Mouse (Mus musculus) neural tube, embryonic 11.5 days (tissue): ENCODE results near the gene Kank2. TPM values are rescaled to one million over a fixed set of nuclear protein-coding genes. Genes with fewer than 3 reads are reported as not detected.

Source experiments
- ATAC-seq: fragments of 200-750 bp; cut with Nextera tagmentation; 2 replicates; pipeline ENCODE4 v1.8.0; 2017; ENCODE audit warnings: moderate number of reproducible peaks, mild to moderate bottlenecking, moderate TSS enrichment, moderate library complexity; ENCODE audit not compliant: insufficient read depth, low FRiP score, low TSS enrichment
- DNase-seq: peaks from one replicate; pipeline ENCODE4 v3.0.0-alpha.2; 2015; ENCODE audit warnings: low spot score
- H3K27ac ChIP-seq: fragments of 300-500 bp; sonication (generic); 2 replicates; pipeline ENCODE4 v1.5.1; 2014; ENCODE audit warnings: low read depth, mild to moderate bottlenecking, low read length
- H3K27me3 ChIP-seq: fragments of 300-500 bp; sonication (generic); 2 replicates; pipeline ENCODE4 v1.6.1; 2014; ENCODE audit warnings: mild to moderate bottlenecking, low read length, mixed read lengths; ENCODE audit not compliant: control insufficient read depth, insufficient read depth
- H3K36me3 ChIP-seq: fragments of 300-500 bp; sonication (generic); 2 replicates; pipeline ENCODE4 v1.6.1; 2014; ENCODE audit warnings: mild to moderate bottlenecking, low read length, moderate library complexity, mixed read lengths; ENCODE audit not compliant: control insufficient read depth, insufficient read depth
- H3K4me1 ChIP-seq: fragments of 300-500 bp; sonication (generic); 2 replicates; pipeline ENCODE4 v1.6.1; 2014; ENCODE audit warnings: low read length, mixed read lengths; ENCODE audit not compliant: control insufficient read depth, insufficient read depth
- H3K4me2 ChIP-seq: fragments of 300-500 bp; sonication (generic); 2 replicates; pipeline ENCODE4 v1.6.1; 2014; ENCODE audit warnings: low read depth, mild to moderate bottlenecking, moderate library complexity
- H3K4me3 ChIP-seq: fragments of 300-500 bp; sonication (generic); 2 replicates; pipeline ENCODE4 v1.5.1; 2014; ENCODE audit warnings: low read depth, low read length
- H3K9ac ChIP-seq: fragments of 300-500 bp; sonication (generic); 2 replicates; pipeline ENCODE4 v1.6.1; 2014; ENCODE audit warnings: mild to moderate bottlenecking, low read length
- H3K9me3 ChIP-seq: fragments of 300-500 bp; sonication (generic); 2 replicates; pipeline ENCODE4 v1.6.1; 2016; ENCODE audit warnings: low read length; ENCODE audit not compliant: control insufficient read depth
- WGBS: fragments of 180-500 bp; shearing (Covaris S2); extraction: QIAGEN DNeasy Blood & Tissue Kit; methylation state at CpG from one replicate; pipeline ENCODE4 v1.1.7; 2014; 5-methylcytosine and 5-hydroxymethylcytosine counted together
- polyA plus RNA-seq: library from polyadenylated mRNA; unstranded; fragments of >200 nt; fragmentation: Nextera tagmentation; extraction: Ambion mirVana; gene quantifications from 2 replicates; pipeline ENCODE4 v1.2.1, GENCODE M21; 2014

Kank2 gene
- polyA plus RNA-seq, 1 experiment from 2014 or later, result 3.7 TPM

- Histone ChIP-seq H3K4me3 (no peak overlapping the region), H3K9ac (no peak overlapping the region), H3K27me3 (no peaks in the 10 kb centered on the region), H3K4me2 (no peak overlapping the region), H3K4me1 (no peaks in the 10 kb centered on the region; the same call in 1 of the 2 replicates), H3K9me3 (no peaks in the 10 kb centered on the region), H3K36me3 (no peaks in the 10 kb centered on the region; the same call in 1 of the 2 replicates), H3K27ac (no peak overlapping the region)
- no peak for DNase-seq
- ATAC-seq, result no peak
- WGBS, result 85% methylated on average over 11 of the region's 11 CpGs
Observed at GRCm38 (mm10) chr9:21806976-21807375, 8.4 kb upstream of the Kank2 start.

GRCm38 (mm10) chr9:21806363-21806762 lies 7.8 kb upstream of the Kank2 start:
- WGBS, result 82% methylated on average over 3 of the region's 3 CpGs
- H3K9me3 ChIP-seq, result no peaks in the 10 kb centered on the region
- no peaks in the 10 kb centered on the region; the same call in 1 of the 2 replicates for H3K36me3 ChIP-seq
- H3K9ac ChIP-seq, result no peak overlapping the region
- no peaks in the 10 kb centered on the region for H3K27me3 ChIP-seq
- DNase-seq, result no peak
- no peaks in the 10 kb centered on the region; the same call in 1 of the 2 replicates for H3K4me1 ChIP-seq
- no peak for ATAC-seq
- H3K27ac ChIP-seq, result no peak overlapping the region
- no peak overlapping the region for H3K4me3 ChIP-seq
- H3K4me2 ChIP-seq, result no peak overlapping the region

GRCm38 (mm10) chr9:21803986-21804644 lies 5.6 kb upstream of the Kank2 start:
- no peaks in the 10 kb centered on the region for H3K27me3 ChIP-seq
- no peaks in the 10 kb centered on the region for H3K9me3 ChIP-seq
- H3K4me3 ChIP-seq, result no peak overlapping the region
- no peaks in the 10 kb centered on the region; the same call in 1 of the 2 replicates for H3K4me1 ChIP-seq
- H3K36me3 ChIP-seq, result no peaks in the 10 kb centered on the region; the same call in 1 of the 2 replicates
- ATAC-seq (peak; percentile 81), DNase-seq (peak; percentile 83)
- H3K27ac ChIP-seq, result no peak overlapping the region
- H3K9ac ChIP-seq, result no peak overlapping the region
- H3K4me2 ChIP-seq, result no peak overlapping the region
- WGBS, result 48% methylated on average over 13 of the region's 13 CpGs

GRCm38 (mm10) chr9:21801591-21801990 lies 3.0 kb upstream of the Kank2 start:
- Histone ChIP-seq H3K36me3 (no peaks in the 10 kb centered on the region; the same call in 1 of the 2 replicates), H3K4me2 (no peak overlapping the region), H3K9ac (no peak overlapping the region), H3K9me3 (no peaks in the 10 kb centered on the region), H3K27me3 (no peaks in the 10 kb centered on the region), H3K27ac (no peak overlapping the region), H3K4me3 (no peak overlapping the region), H3K4me1 (peaks cover 3% of the 10 kb centered on the region; the same call in 1 of the 2 replicates)
- ATAC-seq, result no peak
- no peak for DNase-seq
- 91% methylated on average over 7 of the region's 7 CpGs for WGBS

GRCm38 (mm10) chr9:21801121-21801520 lies 2.6 kb upstream of the Kank2 start:
- H3K9ac ChIP-seq, result no peak overlapping the region
- DNase-seq (no peak), ATAC-seq (no peak)
- H3K9me3 ChIP-seq, result no peaks in the 10 kb centered on the region
- no peaks in the 10 kb centered on the region; the same call in 1 of the 2 replicates for H3K36me3 ChIP-seq
- peaks cover 5% of the 10 kb centered on the region; the same call in 1 of the 2 replicates for H3K4me1 ChIP-seq
- H3K27ac ChIP-seq, result no peak overlapping the region
- H3K4me2 ChIP-seq, result no peak overlapping the region
- no peak overlapping the region for H3K4me3 ChIP-seq
- no peaks in the 10 kb centered on the region for H3K27me3 ChIP-seq
- WGBS, result 74% methylated on average over 7 of the region's 7 CpGs

- peak overlapping the region; percentile 68 for H3K4me3 ChIP-seq
- H3K4me2 ChIP-seq, result peak overlapping the region; percentile 90
- ATAC-seq, result no peak
- DNase-seq, result no peak
- no peaks in the 10 kb centered on the region for H3K9me3 ChIP-seq
- H3K27ac ChIP-seq, result no peak overlapping the region
- H3K9ac ChIP-seq, result no peak overlapping the region; the same call in 1 of the 2 replicates
- 61% methylated on average over 3 of the region's 3 CpGs for WGBS
- H3K4me1 ChIP-seq, result peaks cover 6% of the 10 kb centered on the region; the same call in 1 of the 2 replicates
- no peaks in the 10 kb centered on the region for H3K27me3 ChIP-seq
- peaks cover 7% of the 10 kb centered on the region for H3K36me3 ChIP-seq
Observed at GRCm38 (mm10) chr9:21799010-21799350, 436 bp upstream of the Kank2 start.

- H3K27me3 ChIP-seq, result no peaks in the 10 kb centered on the region
- H3K9ac ChIP-seq, result peak overlapping the region; percentile 66
- peaks cover 6% of the 10 kb centered on the region; the same call in 1 of the 2 replicates for H3K4me1 ChIP-seq
- DNase-seq (peak; percentile 74), ATAC-seq (peak; percentile 63)
- peak overlapping the region; percentile 68 for H3K4me3 ChIP-seq
- H3K27ac ChIP-seq, result peak overlapping the region; percentile 39; the same call in 1 of the 2 replicates
- peak overlapping the region; percentile 90 for H3K4me2 ChIP-seq
- WGBS, result 0% methylated on average over 22 of the region's 26 CpGs
- peaks cover 7% of the 10 kb centered on the region for H3K36me3 ChIP-seq
- H3K9me3 ChIP-seq, result no peaks in the 10 kb centered on the region
Observed at GRCm38 (mm10) chr9:21797921-21798344, 611 bp downstream of the Kank2 start.

GRCm38 (mm10) chr9:21796919-21797318 lies 1.6 kb downstream of the Kank2 start:
- Histone ChIP-seq H3K4me1 (peaks cover 6% of the 10 kb centered on the region; the same call in 1 of the 2 replicates), H3K27ac (no peak overlapping the region), H3K9ac (no peak overlapping the region), H3K27me3 (no peaks in the 10 kb centered on the region), H3K4me3 (peak overlapping the region; percentile 68; the same call in 1 of the 2 replicates), H3K36me3 (peaks cover 7% of the 10 kb centered on the region), H3K9me3 (no peaks in the 10 kb centered on the region), H3K4me2 (no peak overlapping the region)
- DNase-seq (no peak), ATAC-seq (no peak)
- 76% methylated on average over 3 of the region's 3 CpGs for WGBS

- DNase-seq, result no peak
- H3K27ac ChIP-seq, result no peak overlapping the region
- peaks cover 7% of the 10 kb centered on the region; the same call in 1 of the 2 replicates for H3K36me3 ChIP-seq
- H3K4me3 ChIP-seq, result no peak overlapping the region
- no peak overlapping the region for H3K9ac ChIP-seq
- H3K27me3 ChIP-seq, result no peaks in the 10 kb centered on the region
- H3K9me3 ChIP-seq, result no peaks in the 10 kb centered on the region
- H3K4me2 ChIP-seq, result 0 out of 2 replicates have a peak overlapping the region, but pooled peaks have one; percentile 20
- no peak for ATAC-seq
- 76% methylated on average over 3 of the region's 3 CpGs for WGBS
- H3K4me1 ChIP-seq, result peaks cover 6% of the 10 kb centered on the region; the same call in 1 of the 2 replicates
Observed at GRCm38 (mm10) chr9:21796259-21796658, 2.3 kb downstream of the Kank2 start.
